Mouse (Mus musculus): ENCODE measurements around the gene Atp23.

DNA sequence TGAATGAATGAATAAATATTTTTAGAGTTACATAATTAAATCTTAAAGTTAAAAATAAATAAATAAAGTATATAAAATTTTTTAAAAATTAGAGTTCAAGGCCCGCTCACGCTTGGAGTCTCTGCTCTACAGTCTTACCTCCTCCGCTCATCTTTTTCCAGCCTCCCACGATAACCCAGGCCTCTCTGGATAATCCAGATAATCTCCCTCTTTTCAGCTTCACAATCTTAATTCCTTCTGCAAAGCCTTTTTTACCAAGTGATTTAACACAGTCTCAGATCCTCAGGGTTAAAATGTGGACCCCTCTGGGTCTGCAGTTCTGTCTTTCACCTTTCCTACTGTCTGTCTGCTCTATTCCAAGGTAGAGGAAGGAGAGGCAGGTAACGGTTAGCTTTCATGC lies 13.1 kb upstream of the Atp23 start:
- TF ChIP-seq CTCF (conservative IDR thresholded peaks at IDR 0.05; ENCODE audit: low read length) (no peak), POU5F1 (IDR thresholded peaks at IDR 0.05; ENCODE audit: borderline replicate concordance, low read length) (no peak)
